Mouse (Mus musculus): Measurements from ENCODE around the gene Olfr1440. TPM values are rescaled to one million over a fixed set of nuclear protein-coding genes. Genes with fewer than 3 reads are reported as not detected.

Olfr1440 gene
- polyA plus RNA-seq, 1 experiment = not detected

- H3K4me3 ChIP-seq (ENCODE audit: insufficient read depth, low read depth, low read length) = no peak overlapping the region
- peak overlapping the region; percentile 55 for H3K27ac ChIP-seq (replicated peaks; ENCODE audit: low read depth, low read length)
- peaks cover 3% of the 10 kb centered on the region for H3K4me1 ChIP-seq (ENCODE audit: control insufficient read depth, insufficient read depth, insufficient read length, low read length)
These were observed 55.5 kb downstream of the Olfr1440 start for GRCm38 (mm10) chr19:12442560-12442959.

- peaks cover 3% of the 10 kb centered on the region; the same call in 1 of the 2 replicates for H3K4me1 ChIP-seq (ENCODE audit: control insufficient read depth, insufficient read depth, insufficient read length, low read length)
- H3K27ac ChIP-seq (replicated peaks; ENCODE audit: low read depth, low read length) = no peak overlapping the region
- no peak overlapping the region for H3K4me3 ChIP-seq (ENCODE audit: insufficient read depth, low read depth, low read length)
These were observed 57.9 kb downstream of the Olfr1440 start for GRCm38 (mm10) chr19:12445014-12445413.

Other genes starting within 250 kb of the Olfr1440 start
- gene Olfr1555-ps1, start 217.2 kb upstream of the Olfr1440 start, polyA plus RNA-seq (2012; ENCODE audit: insufficient read depth, insufficient read length, missing spikeins) = not detected in 2 replicates
- gene Olfr1431, start 186.6 kb upstream of the Olfr1440 start, polyA plus RNA-seq (2012; ENCODE audit: insufficient read depth, insufficient read length, missing spikeins) = not detected in 2 replicates
- not detected in 2 replicates for gene Olfr1432, start 154.7 kb upstream of the Olfr1440 start, polyA plus RNA-seq (2012; ENCODE audit: insufficient read depth, insufficient read length, missing spikeins)
- gene Olfr262, start 145.6 kb upstream of the Olfr1440 start, polyA plus RNA-seq (2012; ENCODE audit: insufficient read depth, insufficient read length, missing spikeins) = not detected in 2 replicates
- not detected in 2 replicates for gene Olfr235, start 126.2 kb upstream of the Olfr1440 start, polyA plus RNA-seq (2012; ENCODE audit: insufficient read depth, insufficient read length, missing spikeins)
- not detected in 2 replicates for gene Olfr1434, start 107.4 kb upstream of the Olfr1440 start, polyA plus RNA-seq (2012; ENCODE audit: insufficient read depth, insufficient read length, missing spikeins)
- not detected in 2 replicates for gene Olfr1436, start 88.1 kb upstream of the Olfr1440 start, polyA plus RNA-seq (2012; ENCODE audit: insufficient read depth, insufficient read length, missing spikeins)
- not detected in 2 replicates for gene Olfr1437, start 62.2 kb upstream of the Olfr1440 start, polyA plus RNA-seq (2012; ENCODE audit: insufficient read depth, insufficient read length, missing spikeins)
- gene Olfr1438-ps1, start 51.4 kb upstream of the Olfr1440 start, polyA plus RNA-seq (2012; ENCODE audit: insufficient read depth, insufficient read length, missing spikeins) = not detected in 2 replicates
- gene Olfr1441, start 30.2 kb downstream of the Olfr1440 start, polyA plus RNA-seq (2012; ENCODE audit: insufficient read depth, insufficient read length, missing spikeins) = not detected in 2 replicates
- not detected in 2 replicates for gene Pfpl, start 40.6 kb downstream of the Olfr1440 start, polyA plus RNA-seq (2012; ENCODE audit: insufficient read depth, insufficient read length, missing spikeins)
- 6.3 and 7.9 TPM in 2 replicates for gene Mpeg1, start 73.5 kb downstream of the Olfr1440 start, polyA plus RNA-seq (2012; ENCODE audit: insufficient read depth, insufficient read length, missing spikeins)
- gene Dtx4, start 114.2 kb downstream of the Olfr1440 start, polyA plus RNA-seq (2012; ENCODE audit: insufficient read depth, insufficient read length, missing spikeins) = 8.0 and 8.5 TPM in 2 replicates
- gene Fam111a, start 158.5 kb downstream of the Olfr1440 start, polyA plus RNA-seq (2012; ENCODE audit: insufficient read depth, insufficient read length, missing spikeins) = 4.5 and 4.8 TPM in 2 replicates
- not detected in 2 replicates for gene Gm4952, start 212.7 kb downstream of the Olfr1440 start, polyA plus RNA-seq (2012; ENCODE audit: insufficient read depth, insufficient read length, missing spikeins)
- not detected in 2 replicates for gene Glyat, start 246.0 kb downstream of the Olfr1440 start, polyA plus RNA-seq (2012; ENCODE audit: insufficient read depth, insufficient read length, missing spikeins)

Measured in brown adipose tissue, adult 24 weeks (tissue).